Mouse (Mus musculus): ENCODE data around the gene Pik3cg. TPM values are rescaled to one million over a fixed set of nuclear protein-coding genes. Genes with fewer than 3 reads are reported as not detected.

Pik3cg gene
- polyA plus RNA-seq, 1 experiment: 0.03 TPM

GRCm38 (mm10) chr12:32207141-32207540 lies 1.3 kb downstream of the Pik3cg start:
- peaks cover 25% of the 10 kb centered on the region for H3K4me1 ChIP-seq (ENCODE audit: control insufficient read depth)
- no peak for TF ChIP-seq TAL1 (IDR thresholded peaks at IDR 0.05; ENCODE audit: low read length)
- no peak for TF ChIP-seq GATA1 (IDR thresholded peaks at IDR 0.05; ENCODE audit: low read length)
- no peak overlapping the region for H3K4me3 ChIP-seq (replicated peaks)
- H3K27me3 ChIP-seq (ENCODE audit: control insufficient read depth): no peaks in the 10 kb centered on the region
- H3K9me3 ChIP-seq (ENCODE audit: control insufficient read depth, low read length): no peaks in the 10 kb centered on the region
- peaks cover 12% of the 10 kb centered on the region for H3K36me3 ChIP-seq (ENCODE audit: control insufficient read depth)

- peaks cover 21% of the 10 kb centered on the region for H3K4me1 ChIP-seq (ENCODE audit: control insufficient read depth)
- H3K36me3 ChIP-seq (ENCODE audit: control insufficient read depth): peaks cover 12% of the 10 kb centered on the region
- no peaks in the 10 kb centered on the region for H3K9me3 ChIP-seq (ENCODE audit: control insufficient read depth, low read length)
- H3K4me3 ChIP-seq (replicated peaks): no peak overlapping the region
- TF ChIP-seq TAL1 (IDR thresholded peaks at IDR 0.05; ENCODE audit: low read length) (no peak), GATA1 (IDR thresholded peaks at IDR 0.05; ENCODE audit: low read length) (no peak)
- H3K27me3 ChIP-seq (ENCODE audit: control insufficient read depth): no peaks in the 10 kb centered on the region
These were observed 4.8 kb downstream of the Pik3cg start for GRCm38 (mm10) chr12:32203695-32204094.

- TF ChIP-seq TAL1 (IDR thresholded peaks at IDR 0.05; ENCODE audit: low read length) (no peak), GATA1 (IDR thresholded peaks at IDR 0.05; ENCODE audit: low read length) (no peak)
- H3K27me3 ChIP-seq (ENCODE audit: control insufficient read depth): no peaks in the 10 kb centered on the region
- no peaks in the 10 kb centered on the region for H3K9me3 ChIP-seq (ENCODE audit: control insufficient read depth, low read length)
- no peak overlapping the region for H3K4me3 ChIP-seq (replicated peaks)
- peaks cover 10% of the 10 kb centered on the region for H3K4me1 ChIP-seq (ENCODE audit: control insufficient read depth)
- H3K36me3 ChIP-seq (ENCODE audit: control insufficient read depth): peaks cover 12% of the 10 kb centered on the region
These were observed 5.9 kb downstream of the Pik3cg start for GRCm38 (mm10) chr12:32202583-32202982.

GRCm38 (mm10) chr12:32201932-32202331 lies 6.5 kb downstream of the Pik3cg start:
- Histone ChIP-seq H3K36me3 (ENCODE audit: control insufficient read depth) (peaks cover 12% of the 10 kb centered on the region), H3K4me1 (ENCODE audit: control insufficient read depth) (peaks cover 7% of the 10 kb centered on the region), H3K9me3 (ENCODE audit: control insufficient read depth, low read length) (no peaks in the 10 kb centered on the region), H3K27me3 (ENCODE audit: control insufficient read depth) (no peaks in the 10 kb centered on the region), H3K4me3 (replicated peaks) (no peak overlapping the region)
- TF ChIP-seq TAL1 (IDR thresholded peaks at IDR 0.05; ENCODE audit: low read length) (no peak), GATA1 (IDR thresholded peaks at IDR 0.05; ENCODE audit: low read length) (no peak)

GRCm38 (mm10) chr12:32201070-32201585 lies 7.3 kb downstream of the Pik3cg start:
- Histone ChIP-seq H3K4me3 (replicated peaks) (no peak overlapping the region), H3K9me3 (ENCODE audit: control insufficient read depth, low read length) (no peaks in the 10 kb centered on the region), H3K27me3 (ENCODE audit: control insufficient read depth) (no peaks in the 10 kb centered on the region), H3K4me1 (ENCODE audit: control insufficient read depth) (peaks cover 3% of the 10 kb centered on the region), H3K36me3 (ENCODE audit: control insufficient read depth) (peaks cover 12% of the 10 kb centered on the region)
- TF ChIP-seq GATA1 (IDR thresholded peaks at IDR 0.05; ENCODE audit: low read length): no peak
- no peak for TF ChIP-seq TAL1 (IDR thresholded peaks at IDR 0.05; ENCODE audit: low read length)

- no peaks in the 10 kb centered on the region for H3K9me3 ChIP-seq (ENCODE audit: control insufficient read depth, low read length)
- H3K4me3 ChIP-seq (replicated peaks): no peak overlapping the region
- H3K36me3 ChIP-seq (ENCODE audit: control insufficient read depth): peaks cover 9% of the 10 kb centered on the region
- no peaks in the 10 kb centered on the region for H3K27me3 ChIP-seq (ENCODE audit: control insufficient read depth)
- H3K4me1 ChIP-seq (ENCODE audit: control insufficient read depth): peaks cover 3% of the 10 kb centered on the region
- TF ChIP-seq TAL1 (IDR thresholded peaks at IDR 0.05; ENCODE audit: low read length) (no peak), GATA1 (IDR thresholded peaks at IDR 0.05; ENCODE audit: low read length) (no peak)
These were observed 7.9 kb downstream of the Pik3cg start for GRCm38 (mm10) chr12:32200387-32201069.

GRCm38 (mm10) chr12:32199422-32199821 lies 9.0 kb downstream of the Pik3cg start:
- no peak overlapping the region for H3K4me3 ChIP-seq (replicated peaks)
- TF ChIP-seq TAL1 (IDR thresholded peaks at IDR 0.05; ENCODE audit: low read length): no peak
- TF ChIP-seq GATA1 (IDR thresholded peaks at IDR 0.05; ENCODE audit: low read length): no peak
- no peaks in the 10 kb centered on the region for H3K9me3 ChIP-seq (ENCODE audit: control insufficient read depth, low read length)
- H3K36me3 ChIP-seq (ENCODE audit: control insufficient read depth): peaks cover 3% of the 10 kb centered on the region; the same call in 1 of the 2 replicates
- H3K27me3 ChIP-seq (ENCODE audit: control insufficient read depth): no peaks in the 10 kb centered on the region
- peaks cover 3% of the 10 kb centered on the region for H3K4me1 ChIP-seq (ENCODE audit: control insufficient read depth)

GRCm38 (mm10) chr12:32198025-32198424 lies 10.4 kb downstream of the Pik3cg start:
- H3K9me3 ChIP-seq (ENCODE audit: control insufficient read depth, low read length): no peaks in the 10 kb centered on the region
- H3K4me1 ChIP-seq (ENCODE audit: control insufficient read depth): peaks cover 3% of the 10 kb centered on the region
- no peak for TF ChIP-seq TAL1 (IDR thresholded peaks at IDR 0.05; ENCODE audit: low read length)
- no peak for TF ChIP-seq GATA1 (IDR thresholded peaks at IDR 0.05; ENCODE audit: low read length)
- no peaks in the 10 kb centered on the region for H3K27me3 ChIP-seq (ENCODE audit: control insufficient read depth)
- H3K4me3 ChIP-seq (replicated peaks): no peak overlapping the region
- H3K36me3 ChIP-seq (ENCODE audit: control insufficient read depth): peaks cover 3% of the 10 kb centered on the region; the same call in 1 of the 2 replicates

- TF ChIP-seq GATA1 (IDR thresholded peaks at IDR 0.05; ENCODE audit: low read length) (no peak), TAL1 (IDR thresholded peaks at IDR 0.05; ENCODE audit: low read length) (no peak)
- Histone ChIP-seq H3K36me3 (ENCODE audit: control insufficient read depth) (peaks cover 3% of the 10 kb centered on the region; the same call in 1 of the 2 replicates), H3K9me3 (ENCODE audit: control insufficient read depth, low read length) (no peaks in the 10 kb centered on the region), H3K4me3 (replicated peaks) (no peak overlapping the region), H3K4me1 (ENCODE audit: control insufficient read depth) (peaks cover 3% of the 10 kb centered on the region), H3K27me3 (ENCODE audit: control insufficient read depth) (no peaks in the 10 kb centered on the region)
These were observed 13.5 kb downstream of the Pik3cg start for GRCm38 (mm10) chr12:32195000-32195399.
